Mouse (Mus musculus) heart, embryonic 10.5 days (tissue): ENCODE measurements around the gene Bcr. TPM values are rescaled to one million over a fixed set of nuclear protein-coding genes. Genes with fewer than 3 reads are reported as not detected.

Source experiments
- DNase-seq: peaks from one replicate; pipeline ENCODE4 v3.0.0-alpha.2; 2017; ENCODE audit warnings: low spot score
- H3K27ac ChIP-seq: fragments of 300-500 bp; sonication (generic); 2 replicates; pipeline ENCODE4 v1.5.1; 2016; ENCODE audit warnings: mild to moderate bottlenecking
- H3K27me3 ChIP-seq: fragments of 300-500 bp; sonication (generic); 2 replicates; pipeline ENCODE4 v1.6.1; 2016; ENCODE audit warnings: mild to moderate bottlenecking; ENCODE audit not compliant: poor library complexity, insufficient read depth, severe bottlenecking
- H3K36me3 ChIP-seq: fragments of 300-500 bp; sonication (generic); 2 replicates; pipeline ENCODE4 v1.6.1; 2016; ENCODE audit warnings: mild to moderate bottlenecking, moderate library complexity
- H3K4me1 ChIP-seq: fragments of 300-500 bp; sonication (generic); 2 replicates; pipeline ENCODE4 v1.6.1; 2016; ENCODE audit warnings: mild to moderate bottlenecking
- H3K4me3 ChIP-seq: fragments of 300-500 bp; sonication (generic); 2 replicates; pipeline ENCODE4 v1.5.1; 2016; ENCODE audit warnings: mild to moderate bottlenecking, moderate library complexity
- H3K9me3 ChIP-seq: fragments of 300-500 bp; sonication (generic); 2 replicates; pipeline ENCODE4 v1.6.1; 2016; ENCODE audit warnings: mild to moderate bottlenecking, moderate library complexity
- WGBS: fragments of 180-500 bp; shearing (Covaris S2); methylation state at CpG from one replicate; pipeline ENCODE4 v1.1.7; 2016; 5-methylcytosine and 5-hydroxymethylcytosine counted together
- polyA plus RNA-seq: library from polyadenylated mRNA; unstranded; fragments of >200 nt; fragmentation: Nextera tagmentation; extraction: Ambion mirVana; gene quantifications from 2 replicates; pipeline ENCODE4 v1.2.1, GENCODE M21; 2016

Gene Bcr
- polyA plus RNA-seq, 1 experiment from 2014 or later = 26.6 TPM

- Histone ChIP-seq H3K36me3 (peaks cover 74% of the 10 kb centered on the region), H3K9me3 (no peaks in the 10 kb centered on the region), H3K4me1 (0 out of 2 replicates have a peak, but pooled peaks cover 3% of the 10 kb centered on the region), H3K27me3 (no peaks in the 10 kb centered on the region), H3K4me3 (no peak overlapping the region), H3K27ac (no peak overlapping the region)
- DNase-seq = no peak
- WGBS = 84% methylated on average over 6 of the region's 6 CpGs
These were observed 96.4 kb downstream of the Bcr start for GRCm38 (mm10) chr10:75156835-75157234.

DNA sequence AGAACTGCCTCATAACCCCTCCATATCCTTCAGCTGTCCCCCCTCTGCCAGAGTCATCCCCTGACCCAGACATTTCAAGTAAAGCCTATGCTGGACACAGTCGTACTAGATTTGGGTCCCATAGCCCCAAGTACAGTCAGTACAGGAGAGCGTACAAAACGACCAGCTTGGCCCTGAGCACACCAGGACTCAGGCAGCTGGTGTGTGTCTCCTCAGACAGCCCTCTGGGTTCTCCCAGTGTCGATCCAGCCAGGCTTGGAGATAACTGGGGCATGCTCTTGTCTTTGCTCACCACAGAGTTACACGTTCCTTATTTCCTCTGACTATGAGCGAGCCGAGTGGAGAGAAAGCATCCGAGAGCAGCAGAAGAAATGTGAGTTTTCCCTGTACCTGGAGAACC, 97.3 kb downstream of the Bcr start:
- H3K27ac ChIP-seq = no peak overlapping the region
- no peak overlapping the region for H3K4me3 ChIP-seq
- WGBS = 70% methylated on average over 8 of the region's 8 CpGs
- H3K4me1 ChIP-seq = 0 out of 2 replicates have a peak, but pooled peaks cover 3% of the 10 kb centered on the region
- peaks cover 76% of the 10 kb centered on the region for H3K36me3 ChIP-seq
- no peaks in the 10 kb centered on the region for H3K27me3 ChIP-seq
- H3K9me3 ChIP-seq = no peaks in the 10 kb centered on the region
- DNase-seq = no peak

- H3K4me3 ChIP-seq = no peak overlapping the region
- H3K27ac ChIP-seq = no peak overlapping the region
- H3K27me3 ChIP-seq = no peaks in the 10 kb centered on the region
- DNase-seq = no peak
- H3K4me1 ChIP-seq = 0 out of 2 replicates have a peak, but pooled peaks cover 3% of the 10 kb centered on the region
- H3K36me3 ChIP-seq = peaks cover 80% of the 10 kb centered on the region
- no peaks in the 10 kb centered on the region for H3K9me3 ChIP-seq
- WGBS = 54% methylated on average over 1 of the region's 1 CpGs
These were observed 98.0 kb downstream of the Bcr start for GRCm38 (mm10) chr10:75158356-75158755.

DNA sequence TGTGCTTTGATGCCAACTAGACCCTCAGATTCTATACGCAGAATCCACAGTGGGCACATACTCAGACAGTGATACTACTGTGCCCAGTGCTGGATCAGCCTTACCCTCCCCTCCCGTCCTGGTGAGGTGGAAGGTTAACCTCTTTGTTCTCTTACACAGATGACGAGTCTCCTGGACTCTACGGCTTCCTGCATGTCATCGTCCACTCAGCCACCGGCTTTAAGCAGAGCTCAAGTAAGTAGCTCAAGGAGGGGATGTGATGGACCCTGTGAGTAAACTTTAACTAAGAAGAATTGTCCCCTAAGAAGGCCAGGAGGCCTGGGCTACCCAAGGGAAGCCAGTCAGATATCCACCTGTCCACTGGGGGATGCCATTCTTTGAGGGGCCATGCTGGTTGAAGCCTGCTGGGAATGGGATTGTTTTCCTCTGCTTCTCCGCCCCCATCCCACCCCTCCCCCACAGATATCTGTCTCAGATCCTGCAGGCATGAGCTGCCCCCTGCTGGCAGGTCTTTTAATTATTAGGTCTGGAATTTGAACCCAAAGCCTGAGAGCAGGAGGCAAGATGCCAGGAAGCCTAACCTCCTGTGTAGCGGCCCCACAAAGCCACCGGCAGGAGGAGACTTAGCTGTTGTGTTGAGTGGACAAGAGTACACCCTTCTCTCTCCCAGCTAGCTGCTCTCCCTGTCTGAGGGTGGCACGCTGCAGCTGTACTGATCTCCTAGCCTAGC, 99.9 kb downstream of the Bcr start:
- WGBS = 79% methylated on average over 10 of the region's 10 CpGs
- Histone ChIP-seq H3K27me3 (no peaks in the 10 kb centered on the region), H3K4me1 (0 out of 2 replicates have a peak, but pooled peaks cover 3% of the 10 kb centered on the region), H3K9me3 (no peaks in the 10 kb centered on the region), H3K4me3 (no peak overlapping the region), H3K27ac (no peak overlapping the region), H3K36me3 (peaks cover 83% of the 10 kb centered on the region)
- no peak for DNase-seq

GRCm38 (mm10) chr10:75165825-75166481, 105.6 kb downstream of the Bcr start:
- Histone ChIP-seq H3K4me1 (peaks cover 19% of the 10 kb centered on the region), H3K27ac (no peak overlapping the region), H3K36me3 (peaks cover 47% of the 10 kb centered on the region), H3K27me3 (no peaks in the 10 kb centered on the region), H3K9me3 (no peaks in the 10 kb centered on the region), H3K4me3 (no peak overlapping the region)
- 53% methylated on average over 10 of the region's 10 CpGs for WGBS
- no peak for DNase-seq

DNA sequence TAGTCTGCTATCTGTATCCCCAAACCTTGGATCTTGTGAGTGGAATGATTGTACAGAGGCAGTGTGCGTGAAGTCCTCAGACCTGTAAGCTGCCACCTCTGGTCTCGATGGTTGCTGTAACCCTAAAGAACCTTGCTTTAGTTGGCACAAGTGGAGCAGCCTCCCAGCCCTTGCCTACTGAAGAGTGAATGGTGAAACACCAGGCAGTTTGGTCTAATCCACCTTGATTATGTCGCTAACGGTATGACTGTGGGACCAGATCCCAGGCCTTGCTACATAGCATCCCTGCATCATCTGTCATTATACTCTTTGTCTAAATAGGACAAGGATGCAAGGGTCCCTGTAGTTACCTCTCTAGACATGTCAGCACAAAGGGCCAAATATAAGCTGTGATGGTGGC, 106.2 kb downstream of the Bcr start:
- WGBS = 77% methylated on average over 4 of the region's 4 CpGs
- Histone ChIP-seq H3K4me3 (no peak overlapping the region), H3K4me1 (peaks cover 22% of the 10 kb centered on the region), H3K36me3 (peaks cover 49% of the 10 kb centered on the region), H3K9me3 (no peaks in the 10 kb centered on the region), H3K27me3 (no peaks in the 10 kb centered on the region), H3K27ac (no peak overlapping the region)
- no peak for DNase-seq

DNA sequence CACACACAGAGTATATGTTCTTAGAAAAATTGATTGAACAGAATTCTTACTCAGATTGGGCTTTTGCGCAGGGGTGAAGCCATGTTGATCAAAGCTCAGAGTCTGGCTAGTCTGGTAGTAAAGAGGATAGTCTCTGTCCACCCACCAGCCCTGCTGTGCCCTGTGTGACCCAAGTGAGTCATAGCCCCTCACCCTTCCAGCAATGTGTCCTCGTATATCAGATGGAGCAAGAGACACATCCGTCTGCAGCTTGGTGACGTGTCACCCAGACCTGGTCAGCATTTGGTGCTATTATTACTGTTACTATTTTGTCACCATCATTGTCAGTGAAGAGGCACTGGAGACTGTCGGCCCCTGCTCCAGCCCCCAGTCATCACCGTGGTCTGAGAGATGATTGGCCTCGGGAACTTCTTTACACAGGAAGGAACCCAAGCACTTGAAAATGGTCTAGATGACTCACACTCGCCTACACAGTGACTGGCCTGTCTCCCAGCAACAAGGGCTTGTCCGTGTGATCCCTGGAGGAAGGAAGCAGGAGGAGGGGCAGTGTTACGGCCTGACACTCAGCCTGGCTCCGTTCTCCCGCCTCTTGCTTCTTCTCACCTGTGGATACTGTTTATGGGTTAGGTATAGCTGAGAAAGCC, 109.9 kb downstream of the Bcr start:
- Histone ChIP-seq H3K9me3 (no peaks in the 10 kb centered on the region), H3K36me3 (peaks cover 25% of the 10 kb centered on the region), H3K4me1 (peaks cover 49% of the 10 kb centered on the region), H3K4me3 (peak overlapping the region; percentile 16; the same call in 1 of the 2 replicates), H3K27me3 (no peaks in the 10 kb centered on the region), H3K27ac (peak overlapping the region; percentile 78)
- WGBS = 27% methylated on average over 12 of the region's 12 CpGs
- peak; percentile 95 for DNase-seq

GRCm38 (mm10) chr10:75173056-75173455, 112.7 kb downstream of the Bcr start:
- Histone ChIP-seq H3K36me3 (peaks cover 45% of the 10 kb centered on the region), H3K4me1 (peaks cover 53% of the 10 kb centered on the region), H3K9me3 (no peaks in the 10 kb centered on the region), H3K4me3 (0 out of 2 replicates have a peak overlapping the region, but pooled peaks have one; percentile 5), H3K27me3 (no peaks in the 10 kb centered on the region), H3K27ac (peak overlapping the region; percentile 92)
- 49% methylated on average over 8 of the region's 8 CpGs for WGBS
- no peak for DNase-seq

GRCm38 (mm10) chr10:75173712-75174111, 113.3 kb downstream of the Bcr start:
- Histone ChIP-seq H3K4me1 (peaks cover 53% of the 10 kb centered on the region), H3K27me3 (no peaks in the 10 kb centered on the region), H3K36me3 (peaks cover 45% of the 10 kb centered on the region), H3K27ac (peak overlapping the region; percentile 92), H3K9me3 (no peaks in the 10 kb centered on the region), H3K4me3 (peak overlapping the region; percentile 46)
- peak; percentile 92 for DNase-seq
- 35% methylated on average over 12 of the region's 12 CpGs for WGBS

- 72% methylated on average over 8 of the region's 8 CpGs for WGBS
- DNase-seq = no peak
These were observed 116.1 kb downstream of the Bcr start for GRCm38 (mm10) chr10:75176494-75176893.

DNA sequence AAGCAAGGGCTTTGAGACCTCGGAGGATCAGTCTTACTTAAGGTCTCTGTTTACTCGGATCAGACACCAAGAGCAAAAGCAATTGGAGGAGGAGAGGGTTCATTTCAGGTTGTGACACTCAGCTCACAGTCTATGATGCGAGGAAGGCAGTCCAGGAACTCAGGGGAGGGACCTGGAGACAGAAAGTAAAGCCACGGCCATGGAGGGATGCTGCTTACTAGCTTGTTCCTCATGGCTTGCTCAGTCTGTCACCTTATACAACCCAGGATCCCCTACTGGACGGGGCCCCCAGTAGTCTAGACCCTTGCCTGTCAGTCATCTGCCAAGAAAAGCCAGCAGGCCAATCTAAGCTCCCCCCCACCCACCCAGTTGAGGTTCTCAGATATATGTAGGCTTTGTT, 118.5 kb downstream of the Bcr start:
- Histone ChIP-seq H3K27ac (no peak overlapping the region), H3K9me3 (no peaks in the 10 kb centered on the region), H3K4me3 (no peak overlapping the region), H3K4me1 (peaks cover 30% of the 10 kb centered on the region), H3K27me3 (no peaks in the 10 kb centered on the region), H3K36me3 (peaks cover 88% of the 10 kb centered on the region)
- WGBS = 83% methylated on average over 5 of the region's 5 CpGs
- DNase-seq = peak; percentile 55

More at GRCm38 (mm10) chr10:75176494-75176893, 116.1 kb downstream of the Bcr start:
- Histone ChIP-seq H3K4me1 (peaks cover 39% of the 10 kb centered on the region), H3K27me3 (no peaks in the 10 kb centered on the region), H3K4me3 (no peak overlapping the region), H3K36me3 (peaks cover 68% of the 10 kb centered on the region), H3K9me3 (no peaks in the 10 kb centered on the region), H3K27ac (peak overlapping the region; percentile 8; the same call in 1 of the 2 replicates)

DNA sequence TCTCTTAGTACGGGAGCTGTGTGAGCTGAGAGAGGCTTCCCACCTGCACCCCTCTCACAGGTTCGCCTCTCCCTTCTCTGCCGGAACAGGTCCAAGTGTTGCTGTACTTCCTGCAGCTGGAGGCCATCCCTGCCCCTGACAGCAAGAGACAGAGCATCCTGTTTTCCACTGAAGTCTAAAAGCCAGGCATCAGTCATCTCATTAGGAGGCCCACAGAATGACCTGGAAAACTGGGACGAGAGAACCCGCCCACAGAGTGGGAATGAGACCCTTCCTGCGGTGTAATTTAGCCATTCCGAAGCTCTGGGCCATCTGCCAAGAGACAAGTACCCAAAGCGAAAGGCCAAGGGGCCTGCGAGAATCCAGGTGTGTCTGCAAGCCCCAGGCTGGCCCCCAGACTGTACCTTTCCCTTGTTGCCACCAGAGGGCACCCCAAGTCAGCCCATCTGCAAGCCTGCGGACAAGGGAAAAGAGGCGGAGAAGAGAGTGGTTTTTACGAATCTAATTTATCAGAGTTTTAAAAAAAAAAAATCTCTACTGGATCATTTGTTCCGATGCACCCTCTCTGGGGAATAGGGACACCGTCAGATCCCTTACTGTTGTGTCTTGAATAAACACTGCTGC, 121.9 kb downstream of the Bcr start:
- no peak for DNase-seq
- Histone ChIP-seq H3K36me3 (peaks cover 81% of the 10 kb centered on the region), H3K27me3 (no peaks in the 10 kb centered on the region), H3K4me3 (no peak overlapping the region), H3K4me1 (peaks cover 13% of the 10 kb centered on the region), H3K27ac (no peak overlapping the region), H3K9me3 (no peaks in the 10 kb centered on the region)
- 43% methylated on average over 14 of the region's 14 CpGs for WGBS
